Mouse (Mus musculus) forebrain, embryonic 12.5 days (tissue): ENCODE results near the gene Gm10097. TPM values are rescaled to one million over a fixed set of nuclear protein-coding genes. Genes with fewer than 3 reads are reported as not detected.

Source experiments
- ATAC-seq: fragments of 200-750 bp; cut with Nextera tagmentation; 2 replicates; pipeline ENCODE4 v1.8.0; 2017; ENCODE audit warnings: moderate TSS enrichment; ENCODE audit not compliant: low FRiP score
- H3K27ac ChIP-seq: fragments of 300-500 bp; sonication (generic); 2 replicates; pipeline ENCODE4 v1.5.1; 2016; ENCODE audit warnings: mild to moderate bottlenecking
- H3K27me3 ChIP-seq: fragments of 300-500 bp; sonication (generic); 2 replicates; pipeline ENCODE4 v1.6.1; 2016; ENCODE audit warnings: mild to moderate bottlenecking
- H3K36me3 ChIP-seq: fragments of 300-500 bp; sonication (generic); replicated peaks from 2 replicates; pipeline ENCODE4 v1.6.1; 2016; ENCODE audit warnings: mild to moderate bottlenecking
- H3K4me1 ChIP-seq: fragments of 300-500 bp; sonication (generic); 2 replicates; pipeline ENCODE4 v1.6.1; 2016
- H3K4me2 ChIP-seq: fragments of 300-500 bp; sonication (generic); 2 replicates; pipeline ENCODE4 v1.6.1; 2016; ENCODE audit warnings: mild to moderate bottlenecking, moderate library complexity
- H3K4me3 ChIP-seq: fragments of 300-500 bp; sonication (generic); replicated peaks from 2 replicates; pipeline ENCODE4 v1.5.1; 2016; ENCODE audit warnings: mild to moderate bottlenecking
- H3K9ac ChIP-seq: fragments of 300-500 bp; sonication (generic); 2 replicates; pipeline ENCODE4 v1.6.1; 2016; ENCODE audit warnings: mild to moderate bottlenecking
- H3K9me3 ChIP-seq: fragments of 300-500 bp; sonication (generic); 2 replicates; pipeline ENCODE4 v1.6.1; 2016
- WGBS: fragments of 180-500 bp; shearing (Covaris S2); methylation state at CpG from one replicate; pipeline ENCODE4 v1.1.7; 2016; 5-methylcytosine and 5-hydroxymethylcytosine counted together
- polyA plus RNA-seq: library from polyadenylated mRNA; unstranded; fragments of >200 nt; fragmentation: Nextera tagmentation; extraction: Ambion mirVana; gene quantifications from 2 replicates; pipeline ENCODE4 v1.2.1, GENCODE M21; 2016

Gene Gm10097
- polyA plus RNA-seq, 1 experiment from 2014 or later: 0.09 TPM

DNA sequence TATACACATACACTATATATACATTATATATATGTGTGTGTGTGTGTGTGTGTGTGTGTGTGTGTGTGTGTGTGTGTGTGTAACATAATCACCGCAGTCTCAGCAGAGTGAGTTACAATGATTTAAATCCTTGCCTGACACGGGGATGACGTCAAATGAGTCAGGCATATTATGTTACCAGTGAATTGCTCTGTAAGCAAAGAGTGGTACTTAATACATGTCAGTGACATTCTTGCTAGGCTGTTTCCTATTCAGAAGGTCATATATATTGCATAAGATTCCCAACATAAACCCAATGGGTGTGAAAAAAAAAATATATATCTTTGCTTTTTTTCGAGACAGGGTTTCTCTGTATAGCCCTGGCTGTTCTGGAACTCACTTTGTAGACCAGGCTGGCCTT is 20.1 kb downstream of the Gm10097 start:
- no peak for ATAC-seq
- WGBS: 91% methylated on average over 4 of the region's 4 CpGs
- Histone ChIP-seq H3K4me2 (no peak overlapping the region), H3K4me1 (no peaks in the 10 kb centered on the region), H3K27me3 (no peaks in the 10 kb centered on the region), H3K9ac (no peak overlapping the region), H3K36me3 (no peaks in the 10 kb centered on the region), H3K9me3 (no peaks in the 10 kb centered on the region), H3K4me3 (no peak overlapping the region), H3K27ac (no peak overlapping the region)

DNA sequence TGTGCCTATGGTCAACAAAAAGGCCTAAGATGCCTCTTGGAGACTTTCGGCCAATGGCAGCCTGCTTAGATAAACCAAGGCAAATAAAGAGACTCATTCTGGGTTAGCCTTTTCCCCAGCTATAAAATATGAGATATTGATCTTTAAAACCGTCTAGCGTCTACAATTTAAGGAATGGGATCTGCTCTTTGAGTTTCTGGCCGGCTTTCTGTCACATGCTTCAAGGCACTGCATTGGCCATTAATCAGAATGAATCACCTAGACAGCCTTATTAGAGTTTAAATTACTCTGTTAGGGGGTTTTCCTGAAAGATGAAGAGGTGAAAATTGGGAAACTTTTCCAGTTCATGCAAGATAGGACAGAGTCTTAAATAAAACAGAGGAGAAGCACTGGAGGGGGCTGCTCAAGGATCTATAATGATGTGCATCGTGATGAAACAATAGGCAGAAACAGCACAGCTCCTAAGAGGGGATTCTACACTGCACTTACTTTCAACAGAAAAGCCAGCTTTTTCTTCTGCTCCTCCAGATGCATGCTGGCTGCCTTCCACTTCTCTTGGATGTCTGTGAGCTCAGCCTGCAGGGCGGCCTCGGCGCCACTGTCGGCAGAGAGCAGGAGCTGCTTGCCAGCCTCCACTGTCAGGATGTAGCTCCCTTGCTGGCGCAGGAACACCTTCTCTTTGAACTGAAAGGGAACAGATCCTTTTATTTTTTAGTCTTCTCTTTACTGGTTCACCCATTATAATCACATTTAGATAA is 28.2 kb downstream of the Gm10097 start:
- 82% methylated on average over 10 of the region's 10 CpGs for WGBS
- Histone ChIP-seq H3K36me3 (no peaks in the 10 kb centered on the region), H3K4me3 (no peak overlapping the region), H3K9ac (no peak overlapping the region), H3K27me3 (no peaks in the 10 kb centered on the region), H3K9me3 (no peaks in the 10 kb centered on the region), H3K4me2 (no peak overlapping the region), H3K27ac (no peak overlapping the region), H3K4me1 (no peaks in the 10 kb centered on the region)
- ATAC-seq: no peak

DNA sequence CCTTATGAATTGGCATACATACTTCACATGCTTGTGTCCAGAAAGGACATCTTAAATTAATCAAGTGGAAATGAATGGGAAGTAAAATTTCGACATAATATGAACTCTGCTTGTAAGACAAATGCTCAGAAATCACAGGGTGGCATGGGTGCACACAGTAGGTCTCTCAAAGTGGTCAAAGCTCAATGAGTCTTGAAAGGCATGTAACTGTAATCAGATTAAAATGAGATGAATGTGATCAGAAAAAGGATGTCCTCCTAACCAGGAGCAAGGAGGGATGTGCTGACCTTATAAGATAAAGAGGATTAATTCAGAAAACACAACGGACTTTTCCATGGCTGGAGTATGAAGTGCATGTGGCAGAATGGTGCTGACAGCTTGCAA is 28.8 kb downstream of the Gm10097 start:
- no peak overlapping the region for H3K9ac ChIP-seq
- ATAC-seq: no peak

GRCm38 (mm10) chr10:5110773-5111172 is 41.8 kb downstream of the Gm10097 start:
- no peaks in the 10 kb centered on the region for H3K36me3 ChIP-seq
- no peaks in the 10 kb centered on the region for H3K9me3 ChIP-seq
- 94% methylated on average over 5 of the region's 5 CpGs for WGBS
- no peak overlapping the region for H3K9ac ChIP-seq
- H3K4me2 ChIP-seq: no peak overlapping the region
- ATAC-seq: no peak
- no peaks in the 10 kb centered on the region for H3K4me1 ChIP-seq
- no peak overlapping the region for H3K27ac ChIP-seq
- H3K27me3 ChIP-seq: no peaks in the 10 kb centered on the region
- H3K4me3 ChIP-seq: no peak overlapping the region

More for the DNA sequence above, 28.8 kb downstream of the Gm10097 start:
- WGBS: 75% methylated on average over 2 of the region's 2 CpGs
- H3K4me2 ChIP-seq: no peak overlapping the region
- H3K27ac ChIP-seq: no peak overlapping the region
- no peaks in the 10 kb centered on the region for H3K9me3 ChIP-seq
- H3K4me3 ChIP-seq: no peak overlapping the region
- no peaks in the 10 kb centered on the region for H3K27me3 ChIP-seq
- no peaks in the 10 kb centered on the region for H3K36me3 ChIP-seq
- no peaks in the 10 kb centered on the region for H3K4me1 ChIP-seq

- no peak for ATAC-seq
- WGBS: 92% methylated on average over 5 of the region's 5 CpGs
- Histone ChIP-seq H3K27ac (no peak overlapping the region), H3K9ac (no peak overlapping the region), H3K27me3 (no peaks in the 10 kb centered on the region), H3K4me1 (no peaks in the 10 kb centered on the region), H3K9me3 (no peaks in the 10 kb centered on the region), H3K36me3 (no peaks in the 10 kb centered on the region), H3K4me3 (no peak overlapping the region), H3K4me2 (no peak overlapping the region)
Measured at GRCm38 (mm10) chr10:5116155-5116554, 47.2 kb downstream of the Gm10097 start.

DNA sequence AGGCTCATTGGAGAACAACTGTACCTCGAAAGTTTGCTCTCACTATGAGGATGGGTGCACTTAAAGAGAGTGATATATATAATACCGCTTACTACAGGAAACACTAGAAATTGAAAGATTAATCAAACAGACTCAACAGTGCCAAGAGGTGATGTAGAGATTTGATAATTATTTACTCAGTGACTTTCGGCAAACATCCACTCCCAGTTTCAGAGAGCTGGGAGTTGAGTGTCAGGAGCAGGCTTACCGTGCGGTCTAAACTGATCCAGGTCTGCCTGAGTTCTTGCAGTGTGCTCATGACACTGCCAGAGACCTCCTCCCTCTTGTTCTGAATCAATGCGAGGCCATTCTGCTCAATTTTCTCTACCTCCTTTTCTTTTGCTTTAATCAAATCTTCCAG is 47.7 kb downstream of the Gm10097 start:
- H3K36me3 ChIP-seq: no peaks in the 10 kb centered on the region
- H3K4me2 ChIP-seq: no peak overlapping the region
- no peaks in the 10 kb centered on the region for H3K4me1 ChIP-seq
- H3K27me3 ChIP-seq: no peaks in the 10 kb centered on the region
- H3K4me3 ChIP-seq: no peak overlapping the region
- no peak for ATAC-seq
- H3K27ac ChIP-seq: no peak overlapping the region
- H3K9me3 ChIP-seq: no peaks in the 10 kb centered on the region
- H3K9ac ChIP-seq: no peak overlapping the region
- 90% methylated on average over 6 of the region's 6 CpGs for WGBS
